Mouse (Mus musculus) kidney, embryonic 14.5 days (tissue): ENCODE measurements around the gene Hp1bp3. TPM values are rescaled to one million over a fixed set of nuclear protein-coding genes. Genes with fewer than 3 reads are reported as not detected.
A peak's percentile ranks its signal among the peaks of the same experiment; 100 is the strongest.

Source experiments
- ATAC-seq: fragments of 200-750 bp; cut with Nextera tagmentation; 2 replicates; pipeline ENCODE4 v1.8.0; 2017; ENCODE audit warnings: moderate number of reproducible peaks, mild to moderate bottlenecking, moderate TSS enrichment, moderate library complexity; ENCODE audit not compliant: low FRiP score, low TSS enrichment
- H3K27ac ChIP-seq: fragments of 300-500 bp; sonication (generic); 2 replicates; pipeline ENCODE4 v1.5.1; 2014; ENCODE audit warnings: low read depth, mild to moderate bottlenecking, low read length, moderate library complexity, mixed read lengths
- H3K27me3 ChIP-seq: fragments of 300-500 bp; sonication (generic); 2 replicates; pipeline ENCODE4 v1.6.1; 2014; ENCODE audit warnings: mild to moderate bottlenecking, low read length; ENCODE audit not compliant: control insufficient read depth, insufficient read depth
- H3K36me3 ChIP-seq: fragments of 300-500 bp; sonication (generic); 2 replicates; pipeline ENCODE4 v1.6.1; 2014; ENCODE audit warnings: low read length, mixed read lengths; ENCODE audit not compliant: control insufficient read depth, insufficient read depth
- H3K4me1 ChIP-seq: fragments of 300-500 bp; sonication (generic); 2 replicates; pipeline ENCODE4 v1.6.1; 2014; ENCODE audit warnings: low read length, mixed read lengths; ENCODE audit not compliant: control insufficient read depth, insufficient read depth
- H3K4me2 ChIP-seq: fragments of 300-500 bp; sonication (generic); replicated peaks from 2 replicates; pipeline ENCODE4 v1.6.1; 2014; ENCODE audit warnings: low read depth, mild to moderate bottlenecking, low read length
- H3K4me3 ChIP-seq: fragments of 300-500 bp; sonication (generic); 2 replicates; pipeline ENCODE4 v1.5.1; 2014; ENCODE audit warnings: mild to moderate bottlenecking, low read length
- H3K9ac ChIP-seq: fragments of 300-500 bp; sonication (generic); 2 replicates; pipeline ENCODE4 v1.6.1; 2014; ENCODE audit warnings: low read depth, mild to moderate bottlenecking, low read length, moderate library complexity
- H3K9me3 ChIP-seq: fragments of 300-500 bp; sonication (generic); 2 replicates; pipeline ENCODE4 v1.6.1; 2016; ENCODE audit warnings: low read length; ENCODE audit not compliant: control insufficient read depth
- WGBS: fragments of 180-500 bp; shearing (Covaris S2); extraction: QIAGEN DNeasy Blood & Tissue Kit; methylation state at CpG from one replicate; pipeline ENCODE4 v1.1.7; 2014; 5-methylcytosine and 5-hydroxymethylcytosine counted together
- polyA plus RNA-seq: library from polyadenylated mRNA; unstranded; fragments of >200 nt; fragmentation: Nextera tagmentation; extraction: Ambion mirVana; gene quantifications from 2 replicates; pipeline ENCODE4 v1.2.1, GENCODE M21; 2014

Gene Hp1bp3
- polyA plus RNA-seq, 1 experiment from 2014 or later: 176 TPM

- no peaks in the 10 kb centered on the region for H3K9me3 ChIP-seq
- H3K4me2 ChIP-seq: peak overlapping the region; percentile 73
- ATAC-seq: peak; percentile 21; the same call in 1 of the 2 replicates
- H3K36me3 ChIP-seq: peaks cover 13% of the 10 kb centered on the region
- no peaks in the 10 kb centered on the region for H3K27me3 ChIP-seq
- H3K9ac ChIP-seq: peak overlapping the region; percentile 98
- peaks cover 16% of the 10 kb centered on the region for H3K4me1 ChIP-seq
- peak overlapping the region; percentile 76 for H3K27ac ChIP-seq
- peak overlapping the region; percentile 72 for H3K4me3 ChIP-seq
- under 1% methylated on average over 34 of the region's 36 CpGs for WGBS
Observed at GRCm38 (mm10) chr4:138217441-138217840, 1.3 kb downstream of the Hp1bp3 start.

DNA sequence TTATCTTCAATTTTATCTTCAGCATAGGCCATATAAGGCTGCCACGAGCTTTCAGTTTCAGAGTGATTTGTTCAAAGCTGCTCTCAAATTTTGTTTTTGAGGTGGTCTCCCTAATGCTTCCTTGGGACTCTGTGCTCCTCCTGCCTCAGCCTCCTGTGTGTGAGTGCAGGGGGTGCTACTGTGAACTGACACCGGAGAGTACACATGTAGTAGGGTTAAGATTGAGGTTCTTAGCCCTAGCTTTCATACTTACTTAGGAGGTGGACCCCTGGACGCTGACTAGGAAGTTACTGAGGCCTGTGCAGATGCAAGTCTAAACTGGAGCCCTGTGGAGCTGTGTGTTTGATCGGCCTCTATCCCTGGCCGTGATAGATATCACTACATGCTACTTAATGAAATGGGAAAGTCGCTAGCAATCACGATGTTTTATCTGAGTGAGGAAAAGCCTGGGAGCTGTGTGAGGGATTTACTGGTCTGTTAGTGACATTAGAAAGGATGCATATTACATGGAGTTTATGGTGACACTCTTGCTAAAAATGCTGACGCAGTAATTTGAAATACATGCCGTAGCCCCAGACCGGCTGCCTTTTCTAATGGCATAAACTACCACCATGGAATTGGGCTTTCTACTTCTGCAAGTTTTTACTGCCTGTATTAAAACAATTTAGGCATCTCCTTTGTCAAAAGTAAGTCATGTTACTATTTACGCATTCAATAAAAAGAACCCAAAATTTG is 2.0 kb downstream of the Hp1bp3 start:
- Histone ChIP-seq H3K9me3 (no peaks in the 10 kb centered on the region), H3K27ac (no peak overlapping the region), H3K4me3 (peak overlapping the region; percentile 72), H3K4me1 (peaks cover 16% of the 10 kb centered on the region), H3K4me2 (peak overlapping the region; percentile 73), H3K27me3 (no peaks in the 10 kb centered on the region), H3K36me3 (peaks cover 20% of the 10 kb centered on the region), H3K9ac (peak overlapping the region; percentile 98)
- no peak for ATAC-seq
- WGBS: 77% methylated on average over 11 of the region's 11 CpGs

DNA sequence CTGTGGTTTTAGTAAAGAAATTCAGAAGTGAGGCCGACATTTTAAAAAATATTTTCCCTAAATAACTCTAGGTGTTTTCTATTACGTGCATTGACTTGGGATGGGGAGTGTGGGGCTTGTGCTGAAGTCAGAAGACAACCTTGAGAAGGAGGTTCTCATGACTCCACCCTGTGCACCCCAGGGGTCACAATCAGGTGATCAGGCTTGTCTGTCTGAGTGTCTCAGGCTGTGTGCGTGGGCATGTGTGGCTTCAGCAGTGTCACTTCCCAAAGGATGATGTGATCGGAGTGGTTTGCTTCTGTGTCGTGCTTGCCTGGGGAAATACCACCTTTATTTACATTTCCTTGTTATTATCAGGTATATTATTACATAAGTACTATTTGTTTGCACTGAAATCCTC is 3.2 kb downstream of the Hp1bp3 start:
- Histone ChIP-seq H3K4me3 (no peak overlapping the region), H3K4me1 (peaks cover 16% of the 10 kb centered on the region), H3K9ac (no peak overlapping the region), H3K27ac (no peak overlapping the region), H3K36me3 (peaks cover 32% of the 10 kb centered on the region), H3K27me3 (no peaks in the 10 kb centered on the region), H3K4me2 (no peak overlapping the region), H3K9me3 (no peaks in the 10 kb centered on the region)
- ATAC-seq: no peak
- 85% methylated on average over 5 of the region's 5 CpGs for WGBS

GRCm38 (mm10) chr4:138220761-138221160 is 4.7 kb downstream of the Hp1bp3 start:
- Histone ChIP-seq H3K9ac (no peak overlapping the region), H3K9me3 (no peaks in the 10 kb centered on the region), H3K36me3 (peaks cover 46% of the 10 kb centered on the region), H3K27ac (no peak overlapping the region), H3K4me3 (no peak overlapping the region), H3K27me3 (no peaks in the 10 kb centered on the region), H3K4me1 (peaks cover 13% of the 10 kb centered on the region), H3K4me2 (no peak overlapping the region)
- ATAC-seq: no peak
- WGBS: 80% methylated on average over 7 of the region's 7 CpGs

GRCm38 (mm10) chr4:138221406-138221805 is 5.3 kb downstream of the Hp1bp3 start:
- peaks cover 52% of the 10 kb centered on the region for H3K36me3 ChIP-seq
- WGBS: 87% methylated on average over 5 of the region's 5 CpGs

GRCm38 (mm10) chr4:138222396-138222795 is 6.3 kb downstream of the Hp1bp3 start:
- H3K4me2 ChIP-seq: no peak overlapping the region
- H3K9me3 ChIP-seq: no peaks in the 10 kb centered on the region
- H3K27ac ChIP-seq: no peak overlapping the region
- no peaks in the 10 kb centered on the region for H3K27me3 ChIP-seq
- no peak overlapping the region for H3K4me3 ChIP-seq
- peaks cover 59% of the 10 kb centered on the region for H3K36me3 ChIP-seq
- peaks cover 12% of the 10 kb centered on the region for H3K4me1 ChIP-seq
- 85% methylated on average over 5 of the region's 5 CpGs for WGBS
- no peak for ATAC-seq
- no peak overlapping the region for H3K9ac ChIP-seq

More at GRCm38 (mm10) chr4:138221406-138221805, 5.3 kb downstream of the Hp1bp3 start:
- Histone ChIP-seq H3K4me3 (no peak overlapping the region), H3K27me3 (no peaks in the 10 kb centered on the region), H3K9me3 (no peaks in the 10 kb centered on the region), H3K9ac (no peak overlapping the region), H3K4me2 (no peak overlapping the region), H3K4me1 (peaks cover 12% of the 10 kb centered on the region), H3K27ac (no peak overlapping the region)
- no peak for ATAC-seq

GRCm38 (mm10) chr4:138223623-138224022 is 7.5 kb downstream of the Hp1bp3 start:
- 52% methylated on average over 10 of the region's 10 CpGs for WGBS
- Histone ChIP-seq H3K4me3 (no peak overlapping the region), H3K36me3 (peaks cover 71% of the 10 kb centered on the region), H3K4me2 (no peak overlapping the region), H3K27me3 (no peaks in the 10 kb centered on the region), H3K9me3 (no peaks in the 10 kb centered on the region), H3K27ac (no peak overlapping the region), H3K9ac (no peak overlapping the region), H3K4me1 (peaks cover 4% of the 10 kb centered on the region; the same call in 1 of the 2 replicates)
- no peak for ATAC-seq

- Histone ChIP-seq H3K4me1 (peaks cover 15% of the 10 kb centered on the region), H3K4me3 (no peak overlapping the region), H3K27me3 (peaks cover 13% of the 10 kb centered on the region), H3K4me2 (no peak overlapping the region), H3K36me3 (peaks cover 50% of the 10 kb centered on the region), H3K9ac (no peak overlapping the region), H3K9me3 (no peaks in the 10 kb centered on the region), H3K27ac (no peak overlapping the region)
- no peak for ATAC-seq
- WGBS: 66% methylated on average over 27 of the region's 27 CpGs
Observed at GRCm38 (mm10) chr4:138246756-138247665, 30.9 kb downstream of the Hp1bp3 start.
